Mouse (Mus musculus) stomach, postnatal 0 days (tissue): ENCODE measurements at regions not wholly inside any gene's neighbourhood (a gene's known extent, or its start where the extent isn't known, plus 50 kb on each side); places are given as distances from the start of the nearest gene placed in this dataset.

Experiments used
- CTCF ChIP-seq: IDR thresholded peaks from 2 replicates; pipeline ENCODE4 v1.5.1; 2016; ENCODE audit warnings: antibody characterized with exemption, low read depth, mild to moderate bottlenecking, moderate library complexity
- EP300 ChIP-seq: optimal IDR thresholded peaks from 2 replicates; pipeline ENCODE3; 2016; ENCODE audit warnings: antibody characterized with exemption

GRCm38 (mm10) chr17:52168076-52168838, 335.2 kb upstream of the Satb1 start:
- no peak for TF ChIP-seq EP300
- no peak for TF ChIP-seq CTCF
